Mouse (Mus musculus): Measurements from ENCODE around the gene Lrrc73. TPM values are rescaled to one million over a fixed set of nuclear protein-coding genes. Genes with fewer than 3 reads are reported as not detected.

Lrrc73 gene
- polyA plus RNA-seq, 1 experiment from 2014 or later = 0.62 TPM

DNA sequence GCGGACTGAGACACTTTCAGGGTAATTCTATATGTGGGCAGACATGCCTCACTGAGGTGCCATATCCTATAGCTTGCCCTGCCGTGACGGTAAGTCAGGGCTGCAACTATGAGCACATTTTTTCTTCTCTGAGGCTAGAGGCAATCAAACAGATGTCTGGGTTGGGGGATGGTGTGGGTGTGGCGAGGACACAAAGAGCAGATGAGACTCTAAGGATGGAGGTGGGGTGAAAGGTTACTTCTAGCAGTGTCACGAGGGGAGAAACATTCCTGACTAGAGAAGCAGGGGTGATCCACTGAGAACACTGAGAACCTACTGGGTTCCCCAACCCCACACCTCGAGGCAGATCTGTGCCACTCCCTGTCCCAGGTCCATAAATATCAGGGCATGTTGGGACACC, 13.7 kb downstream of the Lrrc73 start:
- no peaks in the 10 kb centered on the region for H3K27me3 ChIP-seq (replicated peaks; ENCODE audit: control insufficient read depth, insufficient read depth, low read length)
- H3K4me2 ChIP-seq = no peak overlapping the region
- H3K36me3 ChIP-seq (ENCODE audit: control insufficient read depth, insufficient read depth, low read length) = peaks cover 34% of the 10 kb centered on the region
- H3K9ac ChIP-seq (ENCODE audit: low read depth, low read length) = no peak overlapping the region
- no peak for ATAC-seq (replicated peaks; ENCODE audit: low FRiP score)
- no peaks in the 10 kb centered on the region for H3K4me1 ChIP-seq (replicated peaks; ENCODE audit: control insufficient read depth, insufficient read depth, low read length)
- H3K27ac ChIP-seq (ENCODE audit: low read depth, low read length) = no peak overlapping the region
- no peak overlapping the region for H3K4me3 ChIP-seq (ENCODE audit: low read depth, low read length)
- WGBS = 74% methylated on average over 6 of the region's 6 CpGs
- no peak for DNase-seq (ENCODE audit: low spot score)
- H3K9me3 ChIP-seq (ENCODE audit: control insufficient read depth, low read length) = no peaks in the 10 kb centered on the region

GRCm38 (mm10) chr17:46267511-46267910, 14.2 kb downstream of the Lrrc73 start:
- ATAC-seq (replicated peaks; ENCODE audit: low FRiP score) = no peak
- Histone ChIP-seq H3K27ac (ENCODE audit: low read depth, low read length) (no peak overlapping the region), H3K36me3 (ENCODE audit: control insufficient read depth, insufficient read depth, low read length) (peaks cover 29% of the 10 kb centered on the region), H3K4me1 (replicated peaks; ENCODE audit: control insufficient read depth, insufficient read depth, low read length) (no peaks in the 10 kb centered on the region), H3K9ac (ENCODE audit: low read depth, low read length) (no peak overlapping the region), H3K27me3 (replicated peaks; ENCODE audit: control insufficient read depth, insufficient read depth, low read length) (no peaks in the 10 kb centered on the region), H3K9me3 (ENCODE audit: control insufficient read depth, low read length) (no peaks in the 10 kb centered on the region), H3K4me2 (no peak overlapping the region), H3K4me3 (ENCODE audit: low read depth, low read length) (no peak overlapping the region)
- DNase-seq (ENCODE audit: low spot score) = no peak
- WGBS = 73% methylated on average over 7 of the region's 7 CpGs

DNA sequence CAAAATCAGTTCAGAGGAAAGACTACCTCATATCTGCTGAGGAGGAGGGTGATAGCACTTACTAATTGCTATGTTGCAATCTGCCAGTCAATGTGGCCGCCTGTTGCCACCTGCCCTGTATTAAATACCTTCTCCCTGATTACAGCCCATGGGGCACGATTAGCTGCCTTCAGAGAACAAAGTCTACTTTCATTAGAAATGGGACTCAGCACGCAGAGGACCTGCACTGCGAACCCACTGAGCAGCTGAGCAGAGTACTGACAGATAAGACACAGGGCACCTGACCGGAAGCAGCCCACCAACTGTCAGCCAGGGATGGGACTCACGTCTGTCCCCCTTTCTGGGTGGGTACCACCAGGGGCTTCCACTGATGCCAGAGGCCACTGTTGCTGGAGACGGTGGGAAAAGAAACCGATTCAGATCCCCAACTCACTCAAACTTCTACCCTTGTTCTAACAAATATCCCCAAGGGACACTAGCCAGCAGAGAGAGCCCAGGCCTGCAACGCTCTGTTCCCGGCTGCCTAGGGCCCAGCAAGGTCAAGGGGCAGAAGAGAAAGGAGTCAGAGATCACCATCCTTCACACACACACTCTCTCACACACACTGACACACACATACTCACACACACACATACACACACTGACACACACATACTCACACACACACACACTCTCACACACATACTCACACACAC, 14.8 kb downstream of the Lrrc73 start:
- ATAC-seq (replicated peaks; ENCODE audit: low FRiP score) = no peak
- no peak overlapping the region for H3K9ac ChIP-seq (ENCODE audit: low read depth, low read length)
- no peak overlapping the region for H3K4me2 ChIP-seq
- DNase-seq (ENCODE audit: low spot score) = no peak
- WGBS = 76% methylated on average over 10 of the region's 10 CpGs
- no peak overlapping the region for H3K4me3 ChIP-seq (ENCODE audit: low read depth, low read length)
- H3K36me3 ChIP-seq (ENCODE audit: control insufficient read depth, insufficient read depth, low read length) = peaks cover 28% of the 10 kb centered on the region
- no peaks in the 10 kb centered on the region for H3K27me3 ChIP-seq (replicated peaks; ENCODE audit: control insufficient read depth, insufficient read depth, low read length)
- H3K4me1 ChIP-seq (replicated peaks; ENCODE audit: control insufficient read depth, insufficient read depth, low read length) = no peaks in the 10 kb centered on the region
- no peaks in the 10 kb centered on the region for H3K9me3 ChIP-seq (ENCODE audit: control insufficient read depth, low read length)
- no peak overlapping the region for H3K27ac ChIP-seq (ENCODE audit: low read depth, low read length)

- ATAC-seq (replicated peaks; ENCODE audit: low FRiP score) (no peak), DNase-seq (ENCODE audit: low spot score) (no peak)
- H3K9me3 ChIP-seq (ENCODE audit: control insufficient read depth, low read length) = no peaks in the 10 kb centered on the region
- H3K27me3 ChIP-seq (replicated peaks; ENCODE audit: control insufficient read depth, insufficient read depth, low read length) = no peaks in the 10 kb centered on the region
- H3K36me3 ChIP-seq (ENCODE audit: control insufficient read depth, insufficient read depth, low read length) = peaks cover 18% of the 10 kb centered on the region; the same call in 1 of the 2 replicates
- WGBS = 85% methylated on average over 19 of the region's 19 CpGs
- H3K4me2 ChIP-seq = no peak overlapping the region
- H3K9ac ChIP-seq (ENCODE audit: low read depth, low read length) = no peak overlapping the region
- H3K27ac ChIP-seq (ENCODE audit: low read depth, low read length) = no peak overlapping the region
- H3K4me3 ChIP-seq (ENCODE audit: low read depth, low read length) = no peak overlapping the region
- H3K4me1 ChIP-seq (replicated peaks; ENCODE audit: control insufficient read depth, insufficient read depth, low read length) = no peaks in the 10 kb centered on the region
These were observed 16.6 kb downstream of the Lrrc73 start for GRCm38 (mm10) chr17:46269771-46270534.

DNA sequence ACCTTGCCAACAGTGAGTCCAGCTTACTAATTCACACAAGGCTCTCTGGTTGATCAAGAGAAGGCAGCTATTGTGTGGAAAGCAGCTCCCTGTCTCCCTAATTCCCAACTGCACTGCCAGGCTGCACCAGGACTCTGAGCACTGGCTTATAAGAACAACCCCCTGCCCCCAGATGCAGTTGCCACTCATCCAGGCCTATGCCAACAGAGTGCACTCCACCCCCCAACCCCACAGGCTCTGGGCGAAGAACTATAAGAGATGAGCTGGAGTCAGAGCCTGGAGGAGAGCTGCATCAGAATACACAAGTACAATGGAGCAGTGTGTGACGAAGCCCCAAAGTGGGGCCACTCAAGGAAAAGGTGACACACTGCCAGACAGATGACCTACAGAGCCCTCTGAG, 18.7 kb downstream of the Lrrc73 start:
- ATAC-seq (replicated peaks; ENCODE audit: low FRiP score) = no peak

DNA sequence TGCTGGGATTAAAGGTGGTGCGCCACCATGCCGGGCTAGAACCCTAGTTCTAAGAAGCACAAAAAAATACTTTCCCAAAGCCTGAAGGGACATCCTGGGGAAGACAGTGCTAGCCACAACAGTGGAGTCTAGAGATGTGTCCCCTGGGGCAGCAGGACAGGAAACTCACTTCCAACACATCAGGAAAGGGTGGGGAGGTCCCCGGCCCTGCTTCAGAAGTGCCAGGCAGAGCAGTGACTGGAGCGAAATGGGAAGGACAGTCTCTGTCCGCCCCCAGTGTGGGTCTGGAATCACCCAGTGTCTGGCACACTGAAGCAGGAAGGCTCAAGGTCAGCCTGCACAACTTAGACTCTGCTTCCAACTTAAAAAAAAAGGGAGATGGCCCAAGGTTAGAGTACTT, 19.3 kb downstream of the Lrrc73 start:
- ATAC-seq (replicated peaks; ENCODE audit: low FRiP score) = no peak
- Histone ChIP-seq H3K4me3 (ENCODE audit: low read depth, low read length) (no peak overlapping the region), H3K4me2 (no peak overlapping the region), H3K27me3 (replicated peaks; ENCODE audit: control insufficient read depth, insufficient read depth, low read length) (no peaks in the 10 kb centered on the region), H3K27ac (ENCODE audit: low read depth, low read length) (no peak overlapping the region), H3K36me3 (ENCODE audit: control insufficient read depth, insufficient read depth, low read length) (peaks cover 11% of the 10 kb centered on the region; the same call in 1 of the 2 replicates), H3K4me1 (replicated peaks; ENCODE audit: control insufficient read depth, insufficient read depth, low read length) (peaks cover 4% of the 10 kb centered on the region), H3K9me3 (ENCODE audit: control insufficient read depth, low read length) (no peaks in the 10 kb centered on the region), H3K9ac (ENCODE audit: low read depth, low read length) (no peak overlapping the region)
- no peak for DNase-seq (ENCODE audit: low spot score)
- WGBS = 90% methylated on average over 5 of the region's 5 CpGs

More for the DNA sequence above, 18.7 kb downstream of the Lrrc73 start:
- Histone ChIP-seq H3K9me3 (ENCODE audit: control insufficient read depth, low read length) (no peaks in the 10 kb centered on the region), H3K4me3 (ENCODE audit: low read depth, low read length) (no peak overlapping the region), H3K9ac (ENCODE audit: low read depth, low read length) (no peak overlapping the region), H3K4me2 (no peak overlapping the region), H3K4me1 (replicated peaks; ENCODE audit: control insufficient read depth, insufficient read depth, low read length) (peaks cover 4% of the 10 kb centered on the region), H3K27ac (ENCODE audit: low read depth, low read length) (no peak overlapping the region), H3K36me3 (ENCODE audit: control insufficient read depth, insufficient read depth, low read length) (peaks cover 11% of the 10 kb centered on the region; the same call in 1 of the 2 replicates), H3K27me3 (replicated peaks; ENCODE audit: control insufficient read depth, insufficient read depth, low read length) (no peaks in the 10 kb centered on the region)
- DNase-seq (ENCODE audit: low spot score) = no peak
- WGBS = 90% methylated on average over 2 of the region's 2 CpGs

DNA sequence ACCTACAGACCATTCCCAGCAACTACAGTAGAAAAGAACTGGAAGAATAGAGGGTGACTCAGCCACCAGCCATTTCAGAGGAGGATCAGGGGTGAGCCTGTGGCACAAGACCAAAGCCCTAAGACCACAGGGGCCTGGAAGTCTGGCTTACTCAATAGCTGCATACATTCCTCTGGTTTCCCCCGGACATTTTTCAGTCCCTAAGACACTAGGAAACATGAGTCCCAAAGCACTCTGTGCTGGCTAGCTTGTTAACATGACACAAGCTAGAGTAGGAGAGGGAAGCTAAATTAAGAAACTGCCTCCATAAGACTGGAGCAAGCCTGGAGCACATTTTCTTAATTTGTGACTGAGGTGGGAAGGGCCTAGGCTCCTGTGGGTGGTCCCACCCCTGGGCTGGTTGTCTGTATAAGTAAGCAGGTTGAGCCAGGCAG, 20.5 kb downstream of the Lrrc73 start:
- no peak overlapping the region for H3K27ac ChIP-seq (ENCODE audit: low read depth, low read length)
- WGBS = 79% methylated on average over 1 of the region's 1 CpGs

GRCm38 (mm10) chr17:46274465-46274864, 21.1 kb downstream of the Lrrc73 start:
- 80% methylated on average over 6 of the region's 6 CpGs for WGBS
- Histone ChIP-seq H3K4me2 (no peak overlapping the region), H3K27me3 (replicated peaks; ENCODE audit: control insufficient read depth, insufficient read depth, low read length) (no peaks in the 10 kb centered on the region), H3K9me3 (ENCODE audit: control insufficient read depth, low read length) (no peaks in the 10 kb centered on the region), H3K4me3 (ENCODE audit: low read depth, low read length) (no peak overlapping the region), H3K4me1 (replicated peaks; ENCODE audit: control insufficient read depth, insufficient read depth, low read length) (peaks cover 4% of the 10 kb centered on the region), H3K36me3 (ENCODE audit: control insufficient read depth, insufficient read depth, low read length) (peaks cover 11% of the 10 kb centered on the region; the same call in 1 of the 2 replicates), H3K27ac (ENCODE audit: low read depth, low read length) (no peak overlapping the region), H3K9ac (ENCODE audit: low read depth, low read length) (no peak overlapping the region)
- no peak for DNase-seq (ENCODE audit: low spot score)
- ATAC-seq (replicated peaks; ENCODE audit: low FRiP score) = no peak

More for the DNA sequence above, 20.5 kb downstream of the Lrrc73 start:
- Histone ChIP-seq H3K4me2 (no peak overlapping the region), H3K9me3 (ENCODE audit: control insufficient read depth, low read length) (no peaks in the 10 kb centered on the region), H3K36me3 (ENCODE audit: control insufficient read depth, insufficient read depth, low read length) (peaks cover 11% of the 10 kb centered on the region; the same call in 1 of the 2 replicates), H3K4me1 (replicated peaks; ENCODE audit: control insufficient read depth, insufficient read depth, low read length) (peaks cover 4% of the 10 kb centered on the region), H3K4me3 (ENCODE audit: low read depth, low read length) (no peak overlapping the region), H3K27me3 (replicated peaks; ENCODE audit: control insufficient read depth, insufficient read depth, low read length) (no peaks in the 10 kb centered on the region), H3K9ac (ENCODE audit: low read depth, low read length) (no peak overlapping the region)
- ATAC-seq (replicated peaks; ENCODE audit: low FRiP score) (no peak), DNase-seq (ENCODE audit: low spot score) (no peak)
